Mouse (Mus musculus) forebrain, embryonic 10.5 days (tissue): ENCODE results near the gene Adamts20. TPM values are rescaled to one million over a fixed set of nuclear protein-coding genes. Genes with fewer than 3 reads are reported as not detected.
"Not testable (repeated sequence)": the region's sequence is repeated elsewhere in the genome, so short reads cannot be mapped to it uniquely, and the experiment has no call there.

Experiments
- DNase-seq: peaks from one replicate; pipeline ENCODE4 v3.0.0-alpha.2; 2017; ENCODE audit warnings: low spot score; ENCODE audit errors: extremely low spot score
- H3K27ac ChIP-seq: fragments of 300-500 bp; sonication (generic); 2 replicates; pipeline ENCODE4 v1.5.1; 2016; ENCODE audit warnings: mild to moderate bottlenecking
- H3K27me3 ChIP-seq: fragments of 300-500 bp; sonication (generic); 2 replicates; pipeline ENCODE4 v1.6.1; 2016; ENCODE audit warnings: mild to moderate bottlenecking; ENCODE audit not compliant: poor library complexity, severe bottlenecking
- H3K36me3 ChIP-seq: fragments of 300-500 bp; sonication (generic); replicated peaks from 2 replicates; pipeline ENCODE4 v1.6.1; 2016; ENCODE audit warnings: mild to moderate bottlenecking, moderate library complexity
- H3K4me1 ChIP-seq: fragments of 300-500 bp; sonication (generic); 2 replicates; pipeline ENCODE4 v1.6.1; 2016
- H3K4me3 ChIP-seq: fragments of 300-500 bp; sonication (generic); 2 replicates; pipeline ENCODE4 v1.5.1; 2016; ENCODE audit warnings: mild to moderate bottlenecking, moderate library complexity
- H3K9me3 ChIP-seq: fragments of 300-500 bp; sonication (generic); 2 replicates; pipeline ENCODE4 v1.6.1; 2016; ENCODE audit warnings: mild to moderate bottlenecking, moderate library complexity
- WGBS: fragments of 180-500 bp; shearing (Covaris S2); methylation state at CpG from one replicate; pipeline ENCODE4 v1.1.7; 2016; 5-methylcytosine and 5-hydroxymethylcytosine counted together
- polyA plus RNA-seq: library from polyadenylated mRNA; unstranded; fragments of >200 nt; fragmentation: Nextera tagmentation; extraction: Ambion mirVana; gene quantifications from 2 replicates; pipeline ENCODE4 v1.2.1, GENCODE M21; 2016

The Adamts20 gene
- 5.0 and 5.4 TPM in 2 replicates for polyA plus RNA-seq

- Histone ChIP-seq H3K4me3 (no peak within 1 kb of the TSS), H3K4me1 (peaks cover 29% of the 10 kb centered on the region), H3K27me3 (no peaks in the 10 kb centered on the region), H3K27ac (0 out of 2 replicates have a peak within 1 kb of the TSS, but pooled peaks have one; percentile 48), H3K9me3 (no peaks in the 10 kb centered on the region), H3K36me3 (no peaks in the 10 kb centered on the region)
- no peak for DNase-seq
- 88% methylated on average over 11 of the region's 11 CpGs for WGBS
Measured at GRCm38 (mm10) chr15:94465318-94465717, at the start of gene Adamts20. Adamts20 (minus strand) TSS chr15:94465418.

GRCm38 (mm10) chr15:94503451-94504215 is 38.4 kb upstream of the Adamts20 start:
- no peak for DNase-seq
- 88% methylated on average over 12 of the region's 12 CpGs for WGBS

GRCm38 (mm10) chr15:94499260-94499659 is 34.0 kb upstream of the Adamts20 start:
- H3K27me3 ChIP-seq: no peaks in the 10 kb centered on the region
- peaks cover 3% of the 10 kb centered on the region; the same call in 1 of the 2 replicates for H3K4me1 ChIP-seq
- no peaks in the 10 kb centered on the region for H3K36me3 ChIP-seq
- no peak for DNase-seq
- H3K4me3 ChIP-seq: no peak overlapping the region
- no peak overlapping the region for H3K27ac ChIP-seq
- peaks cover 2% of the 10 kb centered on the region; the same call in 1 of the 2 replicates for H3K9me3 ChIP-seq
- 89% methylated on average over 1 of the region's 1 CpGs for WGBS

More at GRCm38 (mm10) chr15:94503451-94504215, 38.4 kb upstream of the Adamts20 start:
- Histone ChIP-seq H3K4me3 (no peak overlapping the region), H3K4me1 (peaks cover 7% of the 10 kb centered on the region; the same call in 1 of the 2 replicates), H3K27ac (0 out of 2 replicates have a peak overlapping the region, but pooled peaks have one; percentile 4), H3K9me3 (peaks cover 6% of the 10 kb centered on the region; the same call in 1 of the 2 replicates), H3K27me3 (no peaks in the 10 kb centered on the region), H3K36me3 (no peaks in the 10 kb centered on the region)

GRCm38 (mm10) chr15:94495936-94496335 is 30.7 kb upstream of the Adamts20 start:
- H3K27me3 ChIP-seq: no peaks in the 10 kb centered on the region
- DNase-seq: no peak

GRCm38 (mm10) chr15:94494445-94494844 is 29.2 kb upstream of the Adamts20 start:
- Histone ChIP-seq H3K9me3 (peaks cover 7% of the 10 kb centered on the region), H3K4me1 (no peaks in the 10 kb centered on the region), H3K27me3 (no peaks in the 10 kb centered on the region), H3K4me3 (no peak overlapping the region), H3K27ac (no peak overlapping the region), H3K36me3 (no peaks in the 10 kb centered on the region)
- DNase-seq: no peak
- WGBS: 98% methylated on average over 1 of the region's 1 CpGs

More at GRCm38 (mm10) chr15:94495936-94496335, 30.7 kb upstream of the Adamts20 start:
- 64% methylated on average over 10 of the region's 10 CpGs for WGBS
- Histone ChIP-seq H3K4me3 (no peak overlapping the region), H3K9me3 (peaks cover 7% of the 10 kb centered on the region), H3K36me3 (no peaks in the 10 kb centered on the region), H3K27ac (no peak overlapping the region), H3K4me1 (no peaks in the 10 kb centered on the region)

GRCm38 (mm10) chr15:94489433-94489832 is 24.2 kb upstream of the Adamts20 start:
- Histone ChIP-seq H3K27ac (no peak overlapping the region), H3K4me1 (no peaks in the 10 kb centered on the region), H3K4me3 (no peak overlapping the region), H3K27me3 (no peaks in the 10 kb centered on the region), H3K9me3 (peaks cover 7% of the 10 kb centered on the region), H3K36me3 (no peaks in the 10 kb centered on the region)
- no peak for DNase-seq
- WGBS: 90% methylated on average over 2 of the region's 2 CpGs

GRCm38 (mm10) chr15:94488028-94488427 is 22.8 kb upstream of the Adamts20 start:
- not testable (repeated sequence) for H3K9me3 ChIP-seq, H3K36me3 ChIP-seq, H3K4me3 ChIP-seq, H3K27ac ChIP-seq, DNase-seq, H3K4me1 ChIP-seq, H3K27me3 ChIP-seq
- WGBS: 97% methylated on average over 2 of the region's 2 CpGs

GRCm38 (mm10) chr15:94482555-94482954 is 17.3 kb upstream of the Adamts20 start:
- Histone ChIP-seq H3K27ac (no peak overlapping the region), H3K36me3 (no peaks in the 10 kb centered on the region), H3K9me3 (no peaks in the 10 kb centered on the region), H3K4me3 (no peak overlapping the region), H3K27me3 (no peaks in the 10 kb centered on the region), H3K4me1 (peaks cover 39% of the 10 kb centered on the region)
- 77% methylated on average over 2 of the region's 2 CpGs for WGBS
- DNase-seq: no peak

GRCm38 (mm10) chr15:94480792-94481191 is 15.6 kb upstream of the Adamts20 start:
- no peak overlapping the region for H3K4me3 ChIP-seq
- no peak overlapping the region for H3K27ac ChIP-seq
- H3K27me3 ChIP-seq: no peaks in the 10 kb centered on the region
- whole genome bisulfite sequencing: 87% methylated on average over 4 of the region's 4 CpGs
- DNase-seq: no peak
- no peaks in the 10 kb centered on the region for H3K9me3 ChIP-seq
- H3K36me3 ChIP-seq: no peaks in the 10 kb centered on the region
- peaks cover 55% of the 10 kb centered on the region for H3K4me1 ChIP-seq

GRCm38 (mm10) chr15:94480248-94480647 is 15.0 kb upstream of the Adamts20 start:
- Histone ChIP-seq H3K27ac (peak overlapping the region; percentile 76), H3K27me3 (no peaks in the 10 kb centered on the region), H3K4me3 (no peak overlapping the region), H3K36me3 (no peaks in the 10 kb centered on the region), H3K4me1 (peaks cover 55% of the 10 kb centered on the region), H3K9me3 (no peaks in the 10 kb centered on the region)
- no peak for DNase-seq
- 88% methylated on average over 5 of the region's 5 CpGs for WGBS

GRCm38 (mm10) chr15:94479513-94480136 is 14.4 kb upstream of the Adamts20 start:
- peak overlapping the region; percentile 76 for H3K27ac ChIP-seq
- 64% methylated on average over 3 of the region's 3 CpGs for WGBS
- no peaks in the 10 kb centered on the region for H3K27me3 ChIP-seq
- H3K36me3 ChIP-seq: no peaks in the 10 kb centered on the region
- no peak overlapping the region for H3K4me3 ChIP-seq
- H3K4me1 ChIP-seq: peaks cover 55% of the 10 kb centered on the region
- no peak for DNase-seq
- no peaks in the 10 kb centered on the region for H3K9me3 ChIP-seq

GRCm38 (mm10) chr15:94478706-94479105 is 13.5 kb upstream of the Adamts20 start:
- H3K36me3 ChIP-seq: no peaks in the 10 kb centered on the region
- no peaks in the 10 kb centered on the region for H3K27me3 ChIP-seq
- peak overlapping the region; percentile 76 for H3K27ac ChIP-seq
- peaks cover 55% of the 10 kb centered on the region for H3K4me1 ChIP-seq
- no peaks in the 10 kb centered on the region for H3K9me3 ChIP-seq
- WGBS: 12% methylated on average over 13 of the region's 13 CpGs
- DNase-seq: peak; percentile 45
- peak overlapping the region; percentile 10; the same call in 1 of the 2 replicates for H3K4me3 ChIP-seq

GRCm38 (mm10) chr15:94477287-94477686 is 12.1 kb upstream of the Adamts20 start:
- Histone ChIP-seq H3K4me1 (peaks cover 47% of the 10 kb centered on the region), H3K27me3 (no peaks in the 10 kb centered on the region), H3K9me3 (no peaks in the 10 kb centered on the region), H3K27ac (peak overlapping the region; percentile 76; the same call in 1 of the 2 replicates), H3K4me3 (no peak overlapping the region), H3K36me3 (no peaks in the 10 kb centered on the region)
- DNase-seq: peak; percentile 41
- 19% methylated on average over 7 of the region's 7 CpGs for WGBS
